Mouse (Mus musculus) gastrocnemius, adult 8-10 months (tissue): ENCODE measurements around the gene Trio. TPM values are rescaled to one million over a fixed set of nuclear protein-coding genes. Genes with fewer than 3 reads are reported as not detected.

Experiments
- DNase-seq, 2 experiments: peaks; one replicate each; pipeline ENCODE4 v3.0.0; 2022; ENCODE audit warnings: low spot score in 2 of 2
- total RNA-seq, 4 experiments: library from RNA; stranded (reverse); gene quantifications; 2 replicates each; pipeline ENCODE4 v1.2.4; 2022

Trio gene
- total RNA-seq, 4 experiments from 2014 or later: 24.6 to 29.0 (median 27.1) TPM

GRCm38 (mm10) chr15:27945570-27945969, 80.1 kb downstream of the Trio start:
- no peak for DNase-seq

GRCm38 (mm10) chr15:27944898-27945297, 80.8 kb downstream of the Trio start:
- no peak for DNase-seq

GRCm38 (mm10) chr15:27943486-27944195, 82.0 kb downstream of the Trio start:
- DNase-seq: no peak

- DNase-seq: peak in 1 of 2 experiments; percentile 22
These were observed 83.3 kb downstream of the Trio start for GRCm38 (mm10) chr15:27942148-27942847.

- no peak for DNase-seq
These were observed 84.2 kb downstream of the Trio start for GRCm38 (mm10) chr15:27941441-27941840.

- no peak for DNase-seq
These were observed 84.6 kb downstream of the Trio start for GRCm38 (mm10) chr15:27941020-27941419.

GRCm38 (mm10) chr15:27940032-27940431, 85.6 kb downstream of the Trio start:
- no peak for DNase-seq

GRCm38 (mm10) chr15:27938886-27939285, 86.8 kb downstream of the Trio start:
- DNase-seq: no peak

GRCm38 (mm10) chr15:27937861-27938833, 87.5 kb downstream of the Trio start:
- no peak for DNase-seq

GRCm38 (mm10) chr15:27937003-27937860, 88.4 kb downstream of the Trio start:
- DNase-seq: no peak

GRCm38 (mm10) chr15:27935772-27936746, 89.6 kb downstream of the Trio start:
- no peak for DNase-seq

- DNase-seq: no peak
These were observed 92.4 kb downstream of the Trio start for GRCm38 (mm10) chr15:27933270-27933669.

GRCm38 (mm10) chr15:27931891-27932290, 93.8 kb downstream of the Trio start:
- DNase-seq: peak; percentile 25 to 37

- DNase-seq: no peak
These were observed 94.2 kb downstream of the Trio start for GRCm38 (mm10) chr15:27931459-27931858.

GRCm38 (mm10) chr15:27927614-27928013, 98.0 kb downstream of the Trio start:
- DNase-seq: no peak

- DNase-seq: no peak
These were observed 98.7 kb downstream of the Trio start for GRCm38 (mm10) chr15:27926941-27927340.

GRCm38 (mm10) chr15:27926450-27926849, 99.2 kb downstream of the Trio start:
- no peak for DNase-seq

GRCm38 (mm10) chr15:27925865-27926264, 99.8 kb downstream of the Trio start:
- DNase-seq: no peak

- DNase-seq: no peak
These were observed 100.5 kb downstream of the Trio start for GRCm38 (mm10) chr15:27925004-27925635.
